Mouse (Mus musculus): Measurements from ENCODE around the gene Lmx1b. TPM values are rescaled to one million over a fixed set of nuclear protein-coding genes. Genes with fewer than 3 reads are reported as not detected.

Gene Lmx1b
- polyA plus RNA-seq, 1 experiment from 2014 or later = 0.07 TPM

GRCm38 (mm10) chr2:33672701-33673472 lies 32.6 kb upstream of the Lmx1b start:
- ATAC-seq (ENCODE audit: insufficient number of reproducible peaks, insufficient read depth, low FRiP score, low read depth) = no peak
- Histone ChIP-seq H3K27me3 (ENCODE audit: control insufficient read depth, insufficient read depth, low read length) (0 out of 2 replicates have a peak, but pooled peaks cover 8% of the 10 kb centered on the region), H3K4me3 (ENCODE audit: control insufficient read depth in 1 of 2, insufficient read depth in 1 of 2, low read depth in 1 of 2, low read length in 2 of 2) (no peak overlapping the region), H3K9ac (ENCODE audit: low read length) (no peak overlapping the region), H3K9me3 (ENCODE audit: control insufficient read depth, low read length) (no peaks in the 10 kb centered on the region), H3K4me1 (ENCODE audit: control insufficient read depth in 2 of 2, insufficient read depth in 2 of 2, low read length in 2 of 2) (no peaks in the 10 kb centered on the region; a peak in 1 of 4 replicates), H3K27ac (replicated peaks in 1 of 2; ENCODE audit: control insufficient read depth in 1 of 2, insufficient read depth in 1 of 2, low read depth in 2 of 2, low read length in 2 of 2) (no peak overlapping the region), H3K36me3 (ENCODE audit: control insufficient read depth, insufficient read depth, low read length) (no peaks in the 10 kb centered on the region), H3K4me2 (ENCODE audit: low read length) (no peak overlapping the region)
- 67% methylated on average over 10 of the region's 10 CpGs for WGBS

DNA sequence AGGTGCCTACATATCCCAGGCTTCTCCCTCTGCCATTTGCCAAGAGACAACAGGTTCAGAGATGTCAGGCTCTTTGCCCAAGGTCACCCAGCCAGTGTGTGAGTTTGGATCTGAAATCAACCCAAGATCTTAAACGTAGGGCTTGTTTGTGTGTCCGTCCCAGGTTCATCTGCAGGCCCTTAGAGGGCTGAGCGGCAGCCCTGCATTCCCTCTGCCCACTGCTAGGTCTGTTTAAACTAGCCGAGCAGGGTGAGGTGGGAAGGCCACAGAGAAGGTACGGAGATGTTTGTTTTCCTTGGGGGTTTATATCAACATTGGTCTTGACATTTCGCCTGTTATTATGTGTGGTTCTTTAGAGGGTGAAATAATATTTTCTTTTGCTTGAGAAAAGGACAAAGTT lies 28.4 kb upstream of the Lmx1b start:
- no peaks in the 10 kb centered on the region for H3K9me3 ChIP-seq (ENCODE audit: control insufficient read depth, low read length)
- 57% methylated on average over 6 of the region's 6 CpGs for WGBS
- H3K9ac ChIP-seq (ENCODE audit: low read length) = no peak overlapping the region
- H3K27me3 ChIP-seq (ENCODE audit: control insufficient read depth, insufficient read depth, low read length) = 0 out of 2 replicates have a peak, but pooled peaks cover 8% of the 10 kb centered on the region
- no peak overlapping the region for H3K4me3 ChIP-seq (ENCODE audit: control insufficient read depth in 1 of 2, insufficient read depth in 1 of 2, low read depth in 1 of 2, low read length in 2 of 2)
- no peaks in the 10 kb centered on the region for H3K36me3 ChIP-seq (ENCODE audit: control insufficient read depth, insufficient read depth, low read length)
- peaks cover 10 to 20% of the 10 kb centered on the region in 2 experiments for H3K4me1 ChIP-seq (ENCODE audit: control insufficient read depth in 2 of 2, insufficient read depth in 2 of 2, low read length in 2 of 2)
- no peak for ATAC-seq (ENCODE audit: insufficient number of reproducible peaks, insufficient read depth, low FRiP score, low read depth)
- no peak overlapping the region for H3K4me2 ChIP-seq (ENCODE audit: low read length)
- no peak overlapping the region for H3K27ac ChIP-seq (replicated peaks in 1 of 2; ENCODE audit: control insufficient read depth in 1 of 2, insufficient read depth in 1 of 2, low read depth in 2 of 2, low read length in 2 of 2)

DNA sequence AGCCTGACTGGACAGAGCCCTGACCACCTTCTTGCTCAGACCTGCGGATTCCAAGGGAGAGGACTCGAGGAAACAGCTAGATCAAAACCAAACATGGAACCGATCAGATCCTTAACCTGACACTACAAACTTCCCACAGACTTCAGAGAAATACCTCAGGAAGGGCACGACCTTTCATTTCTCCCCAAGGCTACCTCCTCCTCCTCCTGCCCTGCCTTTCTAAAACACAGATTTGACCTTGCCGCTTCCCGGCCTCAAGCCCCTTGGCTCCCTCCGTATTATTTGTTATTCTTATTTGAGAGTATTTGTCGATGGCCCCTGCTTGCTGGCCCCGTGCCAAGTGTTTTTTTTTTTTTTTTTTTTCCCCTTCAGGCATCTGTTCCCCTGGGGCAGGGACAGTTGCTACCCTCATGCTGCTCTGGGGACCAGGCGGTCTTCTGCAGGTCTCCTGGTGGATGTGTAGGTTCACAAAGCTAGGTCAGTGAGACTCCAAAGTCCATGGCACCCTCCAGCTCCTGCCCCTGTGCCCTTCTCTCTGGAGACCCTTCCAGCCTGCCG lies 26.2 kb upstream of the Lmx1b start:
- no peak for ATAC-seq (ENCODE audit: insufficient number of reproducible peaks, insufficient read depth, low FRiP score, low read depth)
- H3K4me3 ChIP-seq (ENCODE audit: control insufficient read depth in 1 of 2, insufficient read depth in 1 of 2, low read depth in 1 of 2, low read length in 2 of 2) = no peak overlapping the region
- peaks cover 10 to 20% of the 10 kb centered on the region in 2 experiments for H3K4me1 ChIP-seq (ENCODE audit: control insufficient read depth in 2 of 2, insufficient read depth in 2 of 2, low read length in 2 of 2)
- 0 out of 2 replicates have a peak, but pooled peaks cover 4% of the 10 kb centered on the region for H3K27me3 ChIP-seq (ENCODE audit: control insufficient read depth, insufficient read depth, low read length)
- no peak overlapping the region for H3K9ac ChIP-seq (ENCODE audit: low read length)
- H3K4me2 ChIP-seq (ENCODE audit: low read length) = no peak overlapping the region
- H3K27ac ChIP-seq (replicated peaks in 1 of 2; ENCODE audit: control insufficient read depth in 1 of 2, insufficient read depth in 1 of 2, low read depth in 2 of 2, low read length in 2 of 2) = no peak overlapping the region
- no peaks in the 10 kb centered on the region for H3K36me3 ChIP-seq (ENCODE audit: control insufficient read depth, insufficient read depth, low read length)
- H3K9me3 ChIP-seq (ENCODE audit: control insufficient read depth, low read length) = no peaks in the 10 kb centered on the region
- 41% methylated on average over 11 of the region's 11 CpGs for WGBS

- no peak overlapping the region for H3K9ac ChIP-seq (ENCODE audit: low read length)
- H3K36me3 ChIP-seq (ENCODE audit: control insufficient read depth, insufficient read depth, low read length) = no peaks in the 10 kb centered on the region
- 0 out of 2 replicates have a peak, but pooled peaks cover 4% of the 10 kb centered on the region for H3K27me3 ChIP-seq (ENCODE audit: control insufficient read depth, insufficient read depth, low read length)
- ATAC-seq (ENCODE audit: insufficient number of reproducible peaks, insufficient read depth, low FRiP score, low read depth) = peak; percentile 63
- H3K4me3 ChIP-seq (ENCODE audit: control insufficient read depth in 1 of 2, insufficient read depth in 1 of 2, low read depth in 1 of 2, low read length in 2 of 2) = no peak overlapping the region
- H3K9me3 ChIP-seq (ENCODE audit: control insufficient read depth, low read length) = no peaks in the 10 kb centered on the region
- H3K4me2 ChIP-seq (ENCODE audit: low read length) = peak overlapping the region; percentile 31
- H3K27ac ChIP-seq (replicated peaks in 1 of 2; ENCODE audit: control insufficient read depth in 1 of 2, insufficient read depth in 1 of 2, low read depth in 2 of 2, low read length in 2 of 2) = no peak overlapping the region
- peaks cover 10 to 20% of the 10 kb centered on the region in 2 experiments for H3K4me1 ChIP-seq (ENCODE audit: control insufficient read depth in 2 of 2, insufficient read depth in 2 of 2, low read length in 2 of 2)
- WGBS = 9% methylated on average over 13 of the region's 13 CpGs
Measured at GRCm38 (mm10) chr2:33665363-33666058, 25.2 kb upstream of the Lmx1b start.

DNA sequence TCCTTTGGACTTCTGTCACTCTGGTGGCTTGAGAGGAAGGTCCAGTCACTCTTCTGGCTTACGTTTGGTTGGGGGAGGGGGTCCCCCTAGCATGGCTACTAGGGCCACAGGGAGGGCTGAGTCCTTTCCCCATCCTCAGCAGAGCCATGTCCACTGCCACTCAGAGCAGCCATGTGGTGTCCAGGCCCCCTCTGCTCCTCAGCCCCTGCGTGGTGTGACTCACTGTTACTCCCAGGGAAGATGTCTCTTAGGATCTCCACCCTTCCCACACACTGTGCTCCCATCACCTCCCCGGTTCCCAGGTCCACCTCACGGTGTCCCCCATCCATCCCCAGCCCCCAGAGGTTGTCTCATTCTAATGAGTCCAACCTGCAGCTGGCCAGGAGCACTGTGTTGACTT lies 24.4 kb upstream of the Lmx1b start:
- Histone ChIP-seq H3K4me3 (ENCODE audit: control insufficient read depth in 1 of 2, insufficient read depth in 1 of 2, low read depth in 1 of 2, low read length in 2 of 2) (no peak overlapping the region), H3K9me3 (ENCODE audit: control insufficient read depth, low read length) (no peaks in the 10 kb centered on the region), H3K27ac (replicated peaks in 1 of 2; ENCODE audit: control insufficient read depth in 1 of 2, insufficient read depth in 1 of 2, low read depth in 2 of 2, low read length in 2 of 2) (no peak overlapping the region), H3K9ac (ENCODE audit: low read length) (no peak overlapping the region), H3K4me2 (ENCODE audit: low read length) (no peak overlapping the region), H3K36me3 (ENCODE audit: control insufficient read depth, insufficient read depth, low read length) (no peaks in the 10 kb centered on the region), H3K27me3 (ENCODE audit: control insufficient read depth, insufficient read depth, low read length) (0 out of 2 replicates have a peak, but pooled peaks cover 4% of the 10 kb centered on the region), H3K4me1 (ENCODE audit: control insufficient read depth in 2 of 2, insufficient read depth in 2 of 2, low read length in 2 of 2) (peaks cover 10 to 20% of the 10 kb centered on the region in 2 experiments)
- peak; percentile 24; the same call in 1 of the 2 replicates for ATAC-seq (ENCODE audit: insufficient number of reproducible peaks, insufficient read depth, low FRiP score, low read depth)
- 69% methylated on average over 4 of the region's 4 CpGs for WGBS

GRCm38 (mm10) chr2:33659288-33659629 lies 18.9 kb upstream of the Lmx1b start:
- 10% methylated on average over 7 of the region's 7 CpGs for WGBS
- Histone ChIP-seq H3K36me3 (ENCODE audit: control insufficient read depth, insufficient read depth, low read length) (no peaks in the 10 kb centered on the region), H3K4me3 (ENCODE audit: control insufficient read depth in 1 of 2, insufficient read depth in 1 of 2, low read depth in 1 of 2, low read length in 2 of 2) (peak overlapping the region; percentile 1 to 22; a peak in 1 of 4 replicates), H3K27ac (replicated peaks in 1 of 2; ENCODE audit: control insufficient read depth in 1 of 2, insufficient read depth in 1 of 2, low read depth in 2 of 2, low read length in 2 of 2) (no peak overlapping the region), H3K4me2 (ENCODE audit: low read length) (peak overlapping the region; percentile 61), H3K4me1 (ENCODE audit: control insufficient read depth in 2 of 2, insufficient read depth in 2 of 2, low read length in 2 of 2) (peaks cover 0 to 5% of the 10 kb centered on the region in 2 experiments; a peak in 1 of 4 replicates), H3K9ac (ENCODE audit: low read length) (0 out of 2 replicates have a peak overlapping the region, but pooled peaks have one; percentile 22), H3K9me3 (ENCODE audit: control insufficient read depth, low read length) (no peaks in the 10 kb centered on the region), H3K27me3 (ENCODE audit: control insufficient read depth, insufficient read depth, low read length) (no peaks in the 10 kb centered on the region)
- peak; percentile 61; the same call in 1 of the 2 replicates for ATAC-seq (ENCODE audit: insufficient number of reproducible peaks, insufficient read depth, low FRiP score, low read depth)

- Histone ChIP-seq H3K36me3 (ENCODE audit: control insufficient read depth, insufficient read depth, low read length) (no peaks in the 10 kb centered on the region), H3K9me3 (ENCODE audit: control insufficient read depth, low read length) (no peaks in the 10 kb centered on the region), H3K9ac (ENCODE audit: low read length) (0 out of 2 replicates have a peak overlapping the region, but pooled peaks have one; percentile 22), H3K4me2 (ENCODE audit: low read length) (peak overlapping the region; percentile 61), H3K27me3 (ENCODE audit: control insufficient read depth, insufficient read depth, low read length) (no peaks in the 10 kb centered on the region), H3K4me3 (ENCODE audit: control insufficient read depth in 1 of 2, insufficient read depth in 1 of 2, low read depth in 1 of 2, low read length in 2 of 2) (peak overlapping the region; percentile 1 to 22; a peak in 1 of 4 replicates), H3K4me1 (ENCODE audit: control insufficient read depth in 2 of 2, insufficient read depth in 2 of 2, low read length in 2 of 2) (peaks cover 0 to 5% of the 10 kb centered on the region in 2 experiments; a peak in 1 of 4 replicates), H3K27ac (replicated peaks in 1 of 2; ENCODE audit: control insufficient read depth in 1 of 2, insufficient read depth in 1 of 2, low read depth in 2 of 2, low read length in 2 of 2) (no peak overlapping the region)
- 43% methylated on average over 12 of the region's 12 CpGs for WGBS
- no peak for ATAC-seq (ENCODE audit: insufficient number of reproducible peaks, insufficient read depth, low FRiP score, low read depth)
Measured at GRCm38 (mm10) chr2:33658602-33659287, 18.4 kb upstream of the Lmx1b start.

Measured in heart, embryonic 14.5 days (tissue).